Mouse (Mus musculus) olfactory bulb, adult 2 months (tissue): ENCODE results near the gene Wdr27.

ENCODE experiments used
- CTCF ChIP-seq: fragments of 200-500 bp; IDR thresholded peaks from 2 replicates; pipeline ENCODE4 v1.5.1; 2012; ENCODE audit warnings: low read depth, mild to moderate bottlenecking, low read length, moderate library complexity; ENCODE audit not compliant: insufficient read depth
- POLR2A ChIP-seq: fragments of 200-500 bp; IDR thresholded peaks from 2 replicates; pipeline ENCODE4 v1.6.1; 2012; ENCODE audit warnings: mild to moderate bottlenecking, low read depth, low read length, moderate library complexity; ENCODE audit not compliant: insufficient read depth

GRCm38 (mm10) chr17:14909331-14909730 lies 33.6 kb downstream of the Wdr27 start:
- TF ChIP-seq POLR2A, result no peak
- TF ChIP-seq CTCF, result no peak
